Mouse (Mus musculus) heart, adult 8-10 months (tissue): ENCODE results near the gene Brd3. TPM values are rescaled to one million over a fixed set of nuclear protein-coding genes. Genes with fewer than 3 reads are reported as not detected.

ENCODE experiments used
- DNase-seq: peaks from one replicate; pipeline ENCODE4 v3.0.0; 2022; ENCODE audit warnings: low spot score
- microRNA-seq: library from miRNA; unstranded; fragments of <30 nt; microRNA quantifications from one replicate; pipeline ENCODE4 v1.2.0, GENCODE M21; 2022
- total RNA-seq, 4 experiments: library from RNA; stranded (reverse); gene quantifications; 2 replicates each; pipeline ENCODE4 v1.2.4; 2022

Brd3 gene
- total RNA-seq, 4 experiments from 2014 or later = 27.4 to 28.6 (median 28.3) TPM

GRCm38 (mm10) chr2:27401544-27401943, 105.9 kb downstream of the Brd3 start:
- DNase-seq = no peak

GRCm38 (mm10) chr2:27400083-27400482, 107.4 kb downstream of the Brd3 start:
- no peak for DNase-seq

- DNase-seq = no peak
These were observed 110.6 kb downstream of the Brd3 start for GRCm38 (mm10) chr2:27396656-27397440.

Small RNA genes within 50 kb of the gene (microRNA-seq; reads per million reads assigned to microRNA genes)
- gene Gm24049 = not detected
- not detected for gene Mir7578

Other genes with a start within 250 kb of the Brd3 start
- 10 to 100 TPM in 3 of 4 experiments, 1 to 10 TPM in 1; 8.2 to 13.1 (median 12.1) TPM for gene Vav2, start 80.6 kb downstream of the Brd3 start, total RNA-seq
- 1 to 10 TPM; 1.2 to 2.0 (median 1.9) TPM for gene Brd3os, start 65.3 kb downstream of the Brd3 start, total RNA-seq
- 10 to 100 TPM; 22.0 to 25.5 (median 23.5) TPM for gene Wdr5, start 7.5 kb upstream of the Brd3 start, total RNA-seq
- 10 to 100 TPM; 50.5 to 61.2 (median 56.9) TPM for gene Rxra, start 168.8 kb upstream of the Brd3 start, total RNA-seq